In genomic region chr11:72576466-72577351, GRCm38 (mm10) we compare ENCODE assay signal across 8 mouse cellular contexts. TPM values are rescaled to one million over a fixed set of nuclear protein-coding genes. Genes with fewer than 3 reads are reported as not detected.
DNase-seq lines count a peak whose midpoint lies in the region; ATAC-seq and TF ChIP-seq lines count a peak whose summit lies in the region.

No protein-coding gene starts in this region.

- H3K9me3 ChIP-seq in limb, embryonic 12.5 days: no peaks in the 10 kb centered on the region
- no peaks in the 10 kb centered on the region for H3K9me3 ChIP-seq in midbrain, embryonic 10.5 days (replicated peaks)

- H3K4me1 ChIP-seq in testis, adult 2 months (ENCODE audit: control insufficient read depth, insufficient read depth, low read length): peaks cover 2% of the 10 kb centered on the region
- H3K4me1 ChIP-seq in limb, embryonic 12.5 days (replicated peaks): peaks cover 5% of the 10 kb centered on the region
- peaks cover 16% of the 10 kb centered on the region for H3K4me1 ChIP-seq in midbrain, embryonic 10.5 days

- TF ChIP-seq CTCF in testis, adult 2 months (IDR thresholded peaks at IDR 0.05; ENCODE audit: control insufficient read depth, insufficient read depth, insufficient replicate concordance, low read depth, low read length): no peak

- TF ChIP-seq POLR2A in testis, adult 2 months (IDR thresholded peaks at IDR 0.05; ENCODE audit: control insufficient read depth, low read depth, low read length): no peak

- peak overlapping the region; percentile 13; the same call in 1 of the 2 replicates for H3K9ac ChIP-seq in limb, embryonic 12.5 days (replicated peaks)

- peak overlapping the region; percentile 51 for H3K4me2 ChIP-seq in limb, embryonic 12.5 days

- H3K27ac ChIP-seq in testis, adult 2 months (ENCODE audit: control insufficient read depth, insufficient read depth, low read depth, low read length): no peak overlapping the region
- no peak overlapping the region for H3K27ac ChIP-seq in limb, embryonic 12.5 days
- peak overlapping the region; percentile 73 for H3K27ac ChIP-seq in midbrain, embryonic 10.5 days (replicated peaks)

- WGBS in limb, embryonic 12.5 days: 5% methylated on average over 24 of the region's 24 CpGs
- 4% methylated on average over 24 of the region's 24 CpGs for WGBS in midbrain, embryonic 10.5 days

- H3K36me3 ChIP-seq in testis, adult 2 months (ENCODE audit: control insufficient read depth, insufficient read depth, low read length): no peaks in the 10 kb centered on the region
- no peaks in the 10 kb centered on the region for H3K36me3 ChIP-seq in limb, embryonic 12.5 days
- no peaks in the 10 kb centered on the region for H3K36me3 ChIP-seq in midbrain, embryonic 10.5 days

- peak; percentile 50 for ATAC-seq in granulocyte monocyte progenitor cell, adult 5-6 weeks (replicated peaks; ENCODE audit: poor library complexity, severe bottlenecking)
- no peak for ATAC-seq in limb, embryonic 12.5 days (ENCODE audit: insufficient number of reproducible peaks, insufficient read depth, low FRiP score, low TSS enrichment, low read depth)

- no peaks in the 10 kb centered on the region for H3K27me3 ChIP-seq in testis, adult 2 months (ENCODE audit: control insufficient read depth, insufficient read depth, low read length)
- H3K27me3 ChIP-seq in limb, embryonic 12.5 days: peaks cover 18% of the 10 kb centered on the region
- peaks cover 22% of the 10 kb centered on the region for H3K27me3 ChIP-seq in midbrain, embryonic 10.5 days (ENCODE audit: low read depth, poor library complexity, severe bottlenecking)

- no peak for DNase-seq in testis, postnatal 14 days (ENCODE audit: low spot score)
- DNase-seq in cerebellum, adult 18-20 months: peak; percentile 56 to 71
- DNase-seq in midbrain, embryonic 10.5 days (ENCODE audit: low spot score): peak; percentile 27
- no peak for DNase-seq in ovary, postnatal 36 days (ENCODE audit: low spot score)
- no peak for DNase-seq in spleen, postnatal 4 days (ENCODE audit: low spot score in 2 of 2)

- H3K4me3 ChIP-seq in testis, adult 2 months (ENCODE audit: control insufficient read depth, low read depth, low read length): peak overlapping the region; percentile 30
- peak overlapping the region; percentile 27 for H3K4me3 ChIP-seq in limb, embryonic 12.5 days (replicated peaks)
- peak overlapping the region; percentile 49 for H3K4me3 ChIP-seq in midbrain, embryonic 10.5 days

RNA-seq across cellular contexts. Expression of gene Spns3, which starts 26.4 kb away (rescaled TPM):
- 1.6 and 1.7 TPM in 2 replicates for polyA plus RNA-seq in testis, adult 2 months (2012; rRNA removed)
- 32.1 and 46.2 TPM in 2 replicates for total RNA-seq in granulocyte monocyte progenitor cell, adult 5-6 weeks (2014; fragmentation: Nextera tagmentation)
- total RNA-seq in granulocyte monocyte progenitor cell, adult 5-6 weeks (2017): 21.8 and 23.0 TPM in 2 replicates
- not detected in 2 replicates for polyA plus RNA-seq in limb, embryonic 12.5 days (2016; fragmentation: Nextera tagmentation; extraction: Ambion mirVana)
- 0.06 TPM in 1 of 2 replicates, not detected in the other for polyA plus RNA-seq in midbrain, embryonic 10.5 days (2016; fragmentation: Nextera tagmentation; extraction: Ambion mirVana)

RNA-seq across cellular contexts. Expression of gene Ube2g1, which starts 30.4 kb away (rescaled TPM):
- polyA plus RNA-seq in testis, adult 2 months (2012; rRNA removed): 3.9 and 4.1 TPM in 2 replicates
- 30.1 and 39.5 TPM in 2 replicates for total RNA-seq in granulocyte monocyte progenitor cell, adult 5-6 weeks (2014; fragmentation: Nextera tagmentation)
- total RNA-seq in granulocyte monocyte progenitor cell, adult 5-6 weeks (2017): 32.3 and 37.7 TPM in 2 replicates
- 83.3 and 92.9 TPM in 2 replicates for polyA plus RNA-seq in limb, embryonic 12.5 days (2016; fragmentation: Nextera tagmentation; extraction: Ambion mirVana)
- polyA plus RNA-seq in midbrain, embryonic 10.5 days (2016; fragmentation: Nextera tagmentation; extraction: Ambion mirVana): 90.6 and 94.0 TPM in 2 replicates

Comparison
In these comparisons a context has a peak if more than half of its experiments do, and no peak if none do; other contexts are left out.
1. DNase-seq: peak in cerebellum, adult 18-20 months (2 of 2) and midbrain, embryonic 10.5 days (single experiment); none in testis, postnatal 14 days (single experiment), ovary, postnatal 36 days (single experiment) and spleen, postnatal 4 days (0 of 2).
2. RNA of gene Ube2g1, which starts 30.4 kb away (polyA plus RNA-seq): 83.3 to 92.9 TPM in limb, embryonic 12.5 days and 90.6 to 94.0 TPM in midbrain, embryonic 10.5 days; 3.9 to 4.1 TPM in testis, adult 2 months; every median in the first group is over 10 times any median in the second.
3. Peak in every context shown above with its lines, with median percentiles within 50 percentile points of each other: H3K4me3 ChIP-seq.